Mouse (Mus musculus) myocyte (in vitro differentiated cells): ENCODE measurements around the gene Fgl2.

ENCODE experiments used
- E2F4 ChIP-seq: IDR thresholded peaks from one replicate; pipeline ENCODE4 v1.6.1; 2011; ENCODE audit warnings: mild to moderate bottlenecking, control low read depth, moderate library complexity; ENCODE audit not compliant: insufficient read depth
- TCF12 ChIP-seq: IDR thresholded peaks from one replicate; pipeline ENCODE4 v1.6.1; 2011; ENCODE audit warnings: mild to moderate bottlenecking, control low read depth; ENCODE audit not compliant: poor library complexity, insufficient read depth, severe bottlenecking

GRCm38 (mm10) chr5:21383392-21384251 lies 11.2 kb downstream of the Fgl2 start:
- TF ChIP-seq E2F4, result no peak
- TF ChIP-seq TCF12, result no peak
